Mouse (Mus musculus): Measurements from ENCODE around the gene B4galnt2. TPM values are rescaled to one million over a fixed set of nuclear protein-coding genes. Genes with fewer than 3 reads are reported as not detected.
"Not testable (repeated sequence)": the region's sequence is repeated elsewhere in the genome, so short reads cannot be mapped to it uniquely, and the experiment has no call there.

The B4galnt2 gene
- polyA plus RNA-seq, 1 experiment from 2014 or later, result 0.14 TPM

- 4% methylated on average over 4 of the region's 6 CpGs for WGBS
- DNase-seq (ENCODE audit: low spot score); H3K36me3 ChIP-seq; H3K27ac ChIP-seq; H3K4me3 ChIP-seq; H3K4me1 ChIP-seq (replicated peaks): not testable (repeated sequence)
- Histone ChIP-seq H3K27me3 (ENCODE audit: insufficient read depth, poor library complexity, severe bottlenecking) (peaks cover 54% of the 10 kb centered on the region), H3K9me3 (peaks cover 12% of the 10 kb centered on the region)
Observed at GRCm38 (mm10) chr11:95923477-95923876, 8.8 kb upstream of the B4galnt2 start.

- DNase-seq (ENCODE audit: low spot score), result no peak
- Histone ChIP-seq H3K36me3 (no peaks in the 10 kb centered on the region), H3K4me3 (no peak overlapping the region), H3K9me3 (peaks cover 6% of the 10 kb centered on the region), H3K4me1 (replicated peaks) (0 out of 2 replicates have a peak, but pooled peaks cover 5% of the 10 kb centered on the region), H3K27ac (no peak overlapping the region), H3K27me3 (ENCODE audit: insufficient read depth, poor library complexity, severe bottlenecking) (peaks cover 66% of the 10 kb centered on the region)
- WGBS, result 71% methylated on average over 12 of the region's 12 CpGs
Observed at GRCm38 (mm10) chr11:95921991-95922621, 7.4 kb upstream of the B4galnt2 start.

DNA sequence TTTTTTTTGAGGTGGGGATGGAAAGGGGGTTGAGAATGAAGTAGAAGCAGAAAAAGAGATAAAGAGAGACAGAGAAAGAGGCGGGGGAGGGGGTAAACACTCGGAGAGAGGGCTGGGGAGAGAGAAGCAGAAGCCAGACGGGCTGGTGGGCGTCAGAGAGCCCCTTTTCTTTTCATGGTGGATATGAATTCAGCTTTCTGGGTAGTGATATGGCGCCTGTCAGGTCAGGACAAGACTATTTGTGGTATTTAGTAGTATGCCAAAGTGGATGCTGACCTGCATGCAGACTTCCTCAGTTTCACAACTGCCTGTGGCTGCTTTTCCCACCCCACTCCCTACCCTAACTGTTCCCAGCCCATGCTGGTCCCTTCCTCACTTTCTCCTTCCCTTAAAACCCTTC is 1.7 kb upstream of the B4galnt2 start:
- Histone ChIP-seq H3K27ac (no peak overlapping the region), H3K9me3 (no peaks in the 10 kb centered on the region), H3K36me3 (no peaks in the 10 kb centered on the region), H3K4me3 (no peak overlapping the region), H3K27me3 (ENCODE audit: insufficient read depth, poor library complexity, severe bottlenecking) (peaks cover 94% of the 10 kb centered on the region), H3K4me1 (replicated peaks) (peaks cover 17% of the 10 kb centered on the region)
- DNase-seq (ENCODE audit: low spot score), result peak; percentile 7
- WGBS, result 2% methylated on average over 5 of the region's 5 CpGs

DNA sequence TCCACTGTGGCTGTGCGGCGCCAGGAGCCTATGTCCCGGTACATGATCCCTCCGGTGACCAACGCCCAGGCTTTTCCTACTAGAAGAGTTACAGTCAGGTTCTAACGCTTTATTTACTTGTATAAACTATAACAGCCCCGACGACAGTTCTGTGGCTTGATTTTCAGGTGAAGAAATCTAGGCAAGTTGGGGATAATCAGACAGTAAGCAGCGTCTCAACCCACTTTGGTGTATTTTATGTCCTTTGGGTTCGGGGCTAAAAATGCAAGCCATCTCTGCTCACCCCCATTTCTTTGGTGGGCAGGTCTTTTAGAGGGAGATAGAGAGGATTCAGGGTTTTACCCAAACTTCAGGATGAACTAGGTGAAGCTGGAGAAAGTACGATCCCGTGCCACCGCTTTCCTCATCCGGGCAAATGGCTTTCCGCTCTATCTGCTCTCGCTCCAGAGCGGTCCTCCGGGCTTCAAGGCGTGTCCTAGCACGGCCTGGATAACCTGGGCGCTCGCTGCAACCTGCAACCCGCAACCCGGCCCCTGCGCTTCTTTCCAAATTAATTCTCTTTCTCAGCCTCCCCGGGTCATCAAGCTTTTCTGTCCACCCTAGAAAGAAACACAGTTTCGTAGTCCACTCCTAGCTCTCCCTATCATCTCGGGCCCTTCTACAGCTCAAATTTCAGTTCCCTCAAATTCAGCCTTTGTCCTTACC is 467 bp upstream of the B4galnt2 start:
- Histone ChIP-seq H3K27ac (no peak overlapping the region), H3K4me3 (peak overlapping the region; percentile 38), H3K27me3 (ENCODE audit: insufficient read depth, poor library complexity, severe bottlenecking) (peaks cover 94% of the 10 kb centered on the region), H3K9me3 (no peaks in the 10 kb centered on the region), H3K36me3 (no peaks in the 10 kb centered on the region), H3K4me1 (replicated peaks) (peaks cover 17% of the 10 kb centered on the region)
- DNase-seq (ENCODE audit: low spot score), result peak; percentile 47
- WGBS, result 1% methylated on average over 28 of the region's 28 CpGs

DNA sequence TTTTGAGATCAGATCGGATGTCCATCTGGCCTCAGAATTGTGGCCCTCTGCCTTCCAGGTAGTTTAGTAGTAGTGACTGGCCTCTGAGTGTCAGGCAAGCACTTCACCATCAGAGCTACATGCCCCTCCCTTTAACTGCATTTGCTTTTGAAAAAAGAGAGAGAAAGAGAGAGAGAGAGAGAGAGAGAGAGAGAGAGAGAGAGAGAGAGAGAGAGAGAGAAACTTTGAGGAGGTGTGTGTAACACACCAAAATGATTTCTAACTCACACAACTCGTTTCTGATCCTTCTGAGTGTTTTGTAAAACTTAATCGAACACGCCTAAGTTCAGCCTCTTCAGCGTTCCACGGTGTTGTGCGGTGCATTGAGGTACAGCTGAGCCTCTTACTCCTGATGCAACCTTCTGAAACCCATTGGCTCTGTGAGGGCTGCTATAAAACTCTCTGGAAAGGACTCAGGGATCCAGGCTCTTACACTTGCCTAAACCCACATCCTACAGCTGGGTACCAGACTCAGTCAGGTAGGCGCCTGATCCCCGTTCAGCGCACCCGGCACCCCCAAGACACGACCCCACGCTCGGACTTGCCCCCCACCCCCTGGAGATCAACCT is 628 bp downstream of the B4galnt2 start:
- DNase-seq (ENCODE audit: low spot score), result no peak
- Histone ChIP-seq H3K27ac (no peak overlapping the region), H3K27me3 (ENCODE audit: insufficient read depth, poor library complexity, severe bottlenecking) (peaks cover 95% of the 10 kb centered on the region), H3K9me3 (no peaks in the 10 kb centered on the region), H3K4me3 (peak overlapping the region; percentile 38), H3K4me1 (replicated peaks) (peaks cover 17% of the 10 kb centered on the region), H3K36me3 (no peaks in the 10 kb centered on the region)
- 3% methylated on average over 14 of the region's 14 CpGs for WGBS

DNA sequence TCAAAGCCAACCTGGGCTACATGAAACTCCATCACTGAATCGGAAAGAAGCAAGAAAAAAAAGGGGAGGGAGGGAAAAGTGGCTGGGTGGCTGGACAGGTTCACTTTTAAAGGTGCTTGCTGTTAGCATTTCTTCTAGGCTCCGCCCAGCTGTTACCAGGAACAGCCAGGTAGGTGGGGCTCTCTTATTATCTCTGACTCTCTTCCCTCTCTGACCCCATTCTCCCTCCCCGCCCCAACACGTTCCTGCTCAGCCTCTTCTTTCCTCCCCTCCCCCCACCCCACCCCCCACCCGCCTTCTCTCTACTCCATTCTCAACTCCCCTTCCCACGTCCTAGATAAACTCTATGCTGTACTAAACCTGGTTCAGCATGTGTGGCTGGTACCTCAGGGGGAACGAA is 3.1 kb downstream of the B4galnt2 start:
- no peaks in the 10 kb centered on the region for H3K36me3 ChIP-seq
- H3K27me3 ChIP-seq (ENCODE audit: insufficient read depth, poor library complexity, severe bottlenecking), result peaks cover 72% of the 10 kb centered on the region
- H3K9me3 ChIP-seq, result no peaks in the 10 kb centered on the region
- H3K27ac ChIP-seq, result no peak overlapping the region
- 15% methylated on average over 7 of the region's 7 CpGs for WGBS
- DNase-seq (ENCODE audit: low spot score), result no peak
- no peak overlapping the region for H3K4me3 ChIP-seq
- peaks cover 17% of the 10 kb centered on the region for H3K4me1 ChIP-seq (replicated peaks)

DNA sequence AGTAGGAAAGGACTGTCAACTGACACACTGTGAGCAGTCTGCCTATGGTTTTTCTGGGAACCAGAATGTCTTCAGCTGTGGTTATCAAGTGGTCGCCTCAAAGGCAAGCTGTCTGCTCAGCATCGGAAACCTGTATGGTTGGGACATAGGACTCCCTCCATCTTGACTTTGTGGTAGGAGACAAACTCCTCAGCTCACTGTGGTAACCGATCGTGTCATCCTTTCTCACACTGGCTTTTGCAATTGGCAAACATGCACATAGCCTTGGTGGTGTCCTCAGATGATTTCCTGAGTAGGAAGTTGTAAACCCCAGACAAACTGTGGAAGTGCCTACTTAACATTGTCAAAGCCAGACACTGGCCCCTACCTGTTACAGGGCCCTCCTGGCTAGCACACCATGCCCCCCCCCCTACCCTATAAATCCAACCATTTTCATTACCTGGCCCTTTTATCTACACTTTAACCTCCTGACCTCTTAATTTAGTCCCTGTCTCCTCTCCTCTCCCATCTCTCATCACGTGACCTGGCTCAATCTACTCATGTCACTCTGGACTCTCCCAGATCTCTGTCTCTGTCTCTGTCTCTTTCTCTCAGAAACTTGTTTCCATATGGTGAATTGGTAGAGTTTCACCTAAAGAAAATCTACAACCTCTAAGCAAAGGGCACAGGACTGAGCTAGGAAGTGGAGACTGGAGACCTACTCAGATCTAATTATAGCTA is 6.7 kb downstream of the B4galnt2 start:
- Histone ChIP-seq H3K27ac (no peak overlapping the region), H3K4me1 (replicated peaks) (no peaks in the 10 kb centered on the region), H3K4me3 (no peak overlapping the region), H3K36me3 (no peaks in the 10 kb centered on the region), H3K27me3 (ENCODE audit: insufficient read depth, poor library complexity, severe bottlenecking) (peaks cover 35% of the 10 kb centered on the region), H3K9me3 (no peaks in the 10 kb centered on the region; the same call in 1 of the 2 replicates)
- WGBS, result 85% methylated on average over 5 of the region's 5 CpGs
- DNase-seq (ENCODE audit: low spot score), result no peak

GRCm38 (mm10) chr11:95904290-95904689 is 10.4 kb downstream of the B4galnt2 start:
- H3K36me3 ChIP-seq, result no peaks in the 10 kb centered on the region
- H3K9me3 ChIP-seq, result no peaks in the 10 kb centered on the region; the same call in 1 of the 2 replicates
- 0 out of 2 replicates have a peak, but pooled peaks cover under 1% of the 10 kb centered on the region for H3K27me3 ChIP-seq (ENCODE audit: insufficient read depth, poor library complexity, severe bottlenecking)
- WGBS, result 72% methylated on average over 2 of the region's 2 CpGs
- DNase-seq (ENCODE audit: low spot score), result no peak
- H3K27ac ChIP-seq, result no peak overlapping the region
- no peaks in the 10 kb centered on the region for H3K4me1 ChIP-seq (replicated peaks)
- no peak overlapping the region for H3K4me3 ChIP-seq

DNA sequence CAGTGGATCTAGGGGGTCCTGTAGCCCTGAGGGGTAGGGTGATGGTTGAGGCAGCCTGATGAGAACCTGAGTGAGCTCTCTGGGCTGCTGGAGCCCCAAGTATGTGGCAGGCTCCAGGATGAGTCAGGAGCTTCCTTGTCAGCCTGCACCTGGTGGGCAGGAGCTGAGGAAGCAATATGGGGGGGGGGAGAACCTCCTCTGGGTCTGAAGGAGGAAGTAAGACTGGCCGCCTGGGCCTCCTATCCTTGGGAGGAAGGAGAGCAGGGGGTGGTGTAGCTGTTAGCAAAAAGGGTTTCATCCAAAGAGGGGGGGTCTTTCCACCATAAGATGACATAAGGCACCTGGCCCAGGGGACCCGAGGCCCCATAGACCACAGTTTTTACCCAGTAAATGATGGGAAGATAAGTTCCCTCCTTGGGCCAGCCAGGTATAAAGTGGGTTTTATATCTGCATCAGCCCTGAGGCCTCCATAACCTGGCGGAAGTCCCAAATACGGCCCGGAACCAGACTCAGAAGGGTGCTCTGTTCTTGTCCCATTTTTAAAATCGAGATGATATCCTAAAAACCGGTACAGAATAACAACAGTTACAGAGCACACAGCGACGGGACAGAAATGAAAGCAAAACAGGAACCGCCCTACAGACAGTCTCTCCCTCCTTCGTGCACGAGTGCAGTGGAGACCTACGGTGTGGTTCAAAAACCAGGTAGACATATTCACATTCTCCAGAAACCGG is 18.1 kb downstream of the B4galnt2 start:
- H3K4me3 ChIP-seq, result no peak overlapping the region
- no peaks in the 10 kb centered on the region for H3K36me3 ChIP-seq
- H3K27ac ChIP-seq, result no peak overlapping the region
- H3K9me3 ChIP-seq, result no peaks in the 10 kb centered on the region
- no peak for DNase-seq (ENCODE audit: low spot score)
- no peaks in the 10 kb centered on the region for H3K27me3 ChIP-seq (ENCODE audit: insufficient read depth, poor library complexity, severe bottlenecking)
- no peaks in the 10 kb centered on the region for H3K4me1 ChIP-seq (replicated peaks)
- WGBS, result 83% methylated on average over 14 of the region's 14 CpGs

DNA sequence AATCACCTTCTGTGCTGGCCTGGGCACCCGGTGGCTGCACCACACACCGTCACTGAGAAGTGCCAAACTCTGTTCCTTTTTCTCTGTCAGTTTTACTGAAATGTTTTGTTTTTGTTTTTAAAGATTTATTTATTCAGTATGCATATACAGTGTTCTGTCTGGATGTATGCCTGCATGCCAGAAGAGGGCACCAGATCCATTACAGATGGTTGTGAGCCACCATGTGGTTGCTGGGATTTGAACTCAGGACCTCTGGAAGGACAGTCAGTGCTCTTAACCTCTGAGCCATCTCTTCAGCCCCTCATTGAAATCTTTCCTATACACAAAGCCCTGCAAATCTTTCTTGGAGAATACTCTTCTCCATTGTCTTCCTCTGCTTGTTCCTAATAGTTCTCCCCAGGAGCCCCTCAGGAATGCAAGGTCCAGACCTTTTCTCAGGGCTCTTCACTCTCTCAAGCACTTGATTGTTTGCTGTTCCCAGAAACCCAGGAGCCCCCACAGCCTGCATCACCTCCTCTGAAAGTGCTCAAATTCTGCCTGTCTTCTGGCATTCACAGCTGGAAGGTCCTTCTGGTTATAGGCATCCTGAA is 24.1 kb downstream of the B4galnt2 start:
- H3K9me3 ChIP-seq, result no peaks in the 10 kb centered on the region
- no peak overlapping the region for H3K27ac ChIP-seq
- no peaks in the 10 kb centered on the region for H3K36me3 ChIP-seq
- DNase-seq (ENCODE audit: low spot score), result no peak
- H3K4me1 ChIP-seq (replicated peaks), result no peaks in the 10 kb centered on the region
- no peaks in the 10 kb centered on the region for H3K27me3 ChIP-seq (ENCODE audit: insufficient read depth, poor library complexity, severe bottlenecking)
- no peak overlapping the region for H3K4me3 ChIP-seq
- WGBS, result 80% methylated on average over 2 of the region's 2 CpGs

DNA sequence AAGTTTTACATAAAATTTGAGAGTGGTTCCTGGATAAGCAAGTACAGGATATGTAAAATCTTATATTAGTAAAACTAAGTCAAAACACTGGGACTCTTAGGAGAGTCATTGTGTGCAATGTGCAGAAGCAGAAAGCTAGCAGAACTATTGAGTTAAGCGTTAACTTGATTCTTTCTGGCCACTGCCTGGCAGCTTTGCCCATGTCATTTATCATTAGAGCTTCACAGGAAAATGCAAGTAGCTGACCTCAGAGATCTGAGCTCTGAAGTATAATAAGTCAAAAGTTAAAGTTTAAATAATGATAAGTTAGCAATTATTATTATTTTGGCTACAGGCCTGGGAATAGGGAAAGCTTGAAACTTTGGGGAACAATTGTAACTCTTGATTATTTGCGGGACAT is 34.8 kb downstream of the B4galnt2 start:
- not testable (repeated sequence) for H3K4me3 ChIP-seq; H3K4me1 ChIP-seq (replicated peaks); H3K9me3 ChIP-seq; H3K36me3 ChIP-seq; H3K27ac ChIP-seq; H3K27me3 ChIP-seq (ENCODE audit: insufficient read depth, poor library complexity, severe bottlenecking); DNase-seq (ENCODE audit: low spot score)
- WGBS, result 85% methylated on average over 2 of the region's 2 CpGs

DNA sequence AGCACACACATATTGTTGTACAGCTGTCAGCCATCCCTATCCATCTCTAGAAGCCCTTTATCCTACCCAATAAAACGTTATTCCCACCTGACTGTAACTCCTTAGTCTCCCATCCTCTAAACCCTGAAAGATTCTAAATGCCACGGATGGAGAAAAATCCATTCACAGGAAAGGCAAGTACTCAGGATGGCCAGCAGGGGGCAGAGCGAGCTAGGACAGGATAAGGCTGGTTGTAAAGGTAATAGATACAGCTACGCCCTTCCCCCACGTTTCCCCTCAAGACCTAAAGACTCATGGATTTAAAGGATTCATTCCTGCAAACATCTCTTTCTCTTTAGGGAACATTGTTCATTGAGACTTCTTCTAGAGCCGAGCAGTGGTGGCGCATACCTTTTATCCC is 38.4 kb downstream of the B4galnt2 start:
- no peaks in the 10 kb centered on the region for H3K9me3 ChIP-seq
- no peaks in the 10 kb centered on the region for H3K4me1 ChIP-seq (replicated peaks)
- WGBS, result 25% methylated on average over 7 of the region's 7 CpGs
- peak; percentile 64 for DNase-seq (ENCODE audit: low spot score)
- H3K4me3 ChIP-seq, result no peak overlapping the region
- H3K27ac ChIP-seq, result no peak overlapping the region
- no peaks in the 10 kb centered on the region for H3K36me3 ChIP-seq
- H3K27me3 ChIP-seq (ENCODE audit: insufficient read depth, poor library complexity, severe bottlenecking), result peaks cover 4% of the 10 kb centered on the region
